Mouse (Mus musculus) frontal cortex, adult (tissue): ENCODE measurements around the gene Tmem87a.

Source experiments
- ATAC-seq: cut with Nextera tagmentation; 2 replicates; pipeline ENCODE4 v1.9.2; 2017; ENCODE audit warnings: mild to moderate bottlenecking, moderate library complexity, mixed read lengths; ENCODE audit not compliant: low TSS enrichment

Gene Tmem87a

DNA sequence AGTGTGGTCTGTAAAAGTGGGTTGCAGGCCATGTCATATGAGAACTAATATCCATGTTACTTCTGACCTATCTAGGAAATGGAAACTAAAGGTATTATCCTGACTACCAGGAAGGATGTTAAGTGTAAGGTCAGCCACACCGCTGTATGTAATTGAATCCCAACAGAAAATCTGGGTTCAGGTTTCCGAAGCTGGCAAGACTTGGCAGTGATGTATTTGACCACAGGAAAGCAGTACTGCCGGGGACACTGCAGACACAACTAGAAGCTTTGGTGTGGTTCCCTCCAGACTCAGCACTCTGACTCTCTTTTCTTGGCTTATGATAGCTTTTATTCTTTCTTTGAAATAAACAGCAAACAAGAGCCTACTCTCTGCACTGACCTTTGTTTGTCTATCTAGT lies 37.4 kb downstream of the Tmem87a start:
- no peak for ATAC-seq

DNA sequence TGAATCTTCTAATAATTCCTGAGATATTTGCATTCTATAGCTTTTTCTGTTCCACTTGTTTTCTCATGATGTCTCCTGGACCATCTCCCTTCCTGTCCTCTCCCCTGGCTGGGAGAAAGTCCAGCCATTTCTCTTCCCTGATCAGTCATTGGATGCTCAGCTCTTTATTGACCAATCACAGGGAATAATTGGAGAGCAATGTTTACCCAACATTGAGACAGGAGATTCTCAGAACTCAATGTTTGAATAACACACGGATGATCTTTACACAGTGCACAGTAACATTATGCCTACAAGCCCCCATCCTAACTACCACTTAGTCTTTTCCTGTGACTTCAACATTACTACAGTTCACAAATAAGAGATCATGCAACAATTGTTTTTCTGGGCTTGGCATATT lies 43.5 kb downstream of the Tmem87a start:
- no peak for ATAC-seq

DNA sequence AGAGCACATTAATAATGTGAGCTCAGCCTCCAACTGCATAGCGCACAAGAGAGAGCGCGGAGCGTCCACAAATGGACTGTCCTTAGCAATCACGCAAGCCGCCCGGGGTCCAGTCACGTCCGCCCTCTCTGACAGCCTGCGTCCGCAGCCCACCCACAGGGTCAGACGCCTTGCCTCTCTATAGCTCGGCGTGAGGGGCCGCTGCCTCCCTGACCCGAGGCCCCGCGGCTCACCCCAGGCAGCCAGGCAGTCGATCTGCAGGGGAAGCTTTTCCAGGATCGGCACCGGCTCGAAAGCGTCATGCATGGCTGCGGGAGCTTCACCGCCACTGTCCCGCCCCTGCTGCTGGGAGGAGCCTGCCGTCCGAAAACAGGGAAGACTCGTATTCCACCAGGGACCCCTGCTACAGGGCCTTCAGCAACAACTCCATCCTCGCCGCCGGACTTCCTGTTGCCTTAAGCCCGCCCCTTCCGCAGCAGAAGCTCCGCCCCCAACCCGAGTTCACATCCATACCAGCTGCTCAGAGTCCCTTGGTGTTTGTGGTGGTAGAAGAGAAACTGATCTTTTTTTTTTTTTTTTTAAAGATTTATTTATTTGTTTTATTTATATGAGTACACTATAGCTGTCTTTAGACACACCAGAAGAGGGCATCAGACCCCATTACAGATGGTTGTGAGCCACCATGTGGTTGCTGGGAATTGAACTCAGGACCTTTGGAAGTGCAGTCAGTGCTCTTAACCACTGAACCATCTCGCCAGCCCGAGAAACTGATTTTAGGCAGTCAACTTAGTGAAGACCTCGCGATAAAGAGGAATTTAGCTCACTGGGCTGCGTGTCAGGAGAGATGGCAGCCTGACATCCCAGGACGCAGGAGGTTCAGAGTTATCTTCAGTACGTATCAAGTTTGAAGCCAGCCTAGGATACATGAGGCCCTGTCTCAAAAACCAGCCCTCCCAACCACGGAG lies 50.9 kb downstream of the Tmem87a start, which contains the start of gene Vps39:
Gene Vps39 (minus strand): TSS at position 456 of the 965 bp plus-strand sequence.
- ATAC-seq = peak; percentile 97

DNA sequence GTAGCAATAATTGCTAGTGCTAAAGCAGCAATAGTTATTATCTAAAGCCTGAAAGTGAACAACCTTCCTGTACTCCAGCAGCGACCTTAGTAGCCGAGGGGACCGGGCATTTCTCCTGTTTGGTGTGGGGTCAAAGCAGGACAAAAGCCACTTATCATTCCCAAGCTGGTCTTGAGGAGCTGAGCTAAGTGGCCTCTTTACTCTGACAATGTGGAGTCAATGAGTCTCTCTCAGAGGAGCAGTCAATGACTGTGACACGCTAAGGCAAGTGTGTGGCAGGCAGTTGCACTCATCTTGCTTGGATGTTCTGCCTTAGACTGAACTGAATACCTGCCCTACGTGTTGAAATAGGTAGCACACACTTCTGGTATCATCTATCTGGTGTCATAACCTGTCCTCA lies 52.6 kb downstream of the Tmem87a start:
- ATAC-seq = no peak

DNA sequence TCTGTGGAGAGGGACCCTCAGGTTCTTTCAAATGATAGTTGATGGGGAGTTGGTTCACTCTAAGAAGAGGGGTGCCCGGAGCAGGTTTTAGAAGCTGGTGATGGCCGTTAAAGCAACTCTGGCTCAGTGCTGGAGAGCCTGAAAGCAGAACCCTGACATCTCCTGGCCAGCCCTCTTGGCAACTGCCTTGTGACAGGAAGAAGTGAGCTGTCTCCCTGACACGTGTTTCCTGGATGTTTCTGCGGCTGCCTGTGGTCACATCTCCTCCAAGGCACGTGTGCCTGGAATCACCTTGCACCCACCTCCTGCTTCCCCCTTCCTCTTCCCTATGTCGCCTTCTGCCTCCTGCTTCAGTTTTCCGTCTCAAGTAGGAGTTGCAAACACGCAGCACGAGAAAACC lies 55.8 kb downstream of the Tmem87a start:
- no peak for ATAC-seq

DNA sequence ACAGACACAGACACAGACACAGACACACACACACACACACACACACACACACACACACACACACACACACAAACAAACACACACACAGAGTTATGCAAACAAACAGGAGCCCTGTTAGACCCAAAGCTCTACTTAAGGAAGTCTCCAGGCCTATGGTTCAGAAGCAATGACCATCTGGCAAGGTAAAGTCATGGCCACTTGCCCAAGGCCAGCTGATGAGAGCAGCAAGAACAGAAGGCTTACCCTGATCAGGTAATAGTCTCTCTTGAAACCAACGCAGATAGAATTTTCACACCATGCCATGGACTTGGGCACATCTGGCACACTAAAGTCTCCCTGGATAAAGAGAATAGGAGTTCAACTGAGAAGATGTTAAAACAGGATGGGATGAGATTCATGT lies 62.2 kb downstream of the Tmem87a start:
- no peak for ATAC-seq

DNA sequence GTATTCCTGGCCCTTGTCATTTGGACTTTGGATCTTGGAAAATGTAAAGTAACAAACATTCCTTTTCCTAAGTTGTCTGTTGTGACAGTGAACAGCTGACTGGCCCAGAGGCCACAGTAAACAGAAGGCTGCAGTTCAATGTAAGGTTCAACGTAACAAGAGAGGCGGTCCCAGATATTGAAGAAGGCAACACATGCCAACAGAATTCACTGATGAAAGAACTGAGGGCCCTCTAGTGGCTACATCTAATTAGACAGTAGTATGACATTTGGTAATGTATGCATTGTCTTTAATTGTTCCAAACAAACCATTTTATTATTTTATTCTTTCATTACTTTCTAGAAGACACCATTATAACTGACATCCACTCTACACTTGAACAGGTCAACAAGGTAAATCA lies 66.0 kb downstream of the Tmem87a start:
- peak; percentile 53; the same call in 1 of the 2 replicates for ATAC-seq

DNA sequence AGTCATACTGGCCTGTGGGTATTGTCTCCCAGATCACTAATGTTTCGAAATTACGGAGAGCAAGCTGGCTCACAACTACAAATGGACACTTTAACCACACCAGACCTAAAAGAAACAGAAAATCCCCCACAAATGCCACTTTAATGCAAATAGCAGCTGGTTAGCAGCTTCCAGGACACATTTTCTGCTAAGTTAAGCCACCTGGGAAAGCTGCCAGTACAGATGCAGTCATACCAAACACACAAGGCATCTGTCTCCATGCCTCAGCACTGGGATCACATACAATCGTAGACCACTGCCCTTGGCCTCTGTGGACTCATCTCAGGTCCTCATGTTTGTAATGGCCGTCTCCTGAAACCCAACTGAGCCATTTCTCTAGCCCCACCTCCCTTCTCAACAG lies 72.3 kb downstream of the Tmem87a start:
- ATAC-seq = peak; percentile 54

DNA sequence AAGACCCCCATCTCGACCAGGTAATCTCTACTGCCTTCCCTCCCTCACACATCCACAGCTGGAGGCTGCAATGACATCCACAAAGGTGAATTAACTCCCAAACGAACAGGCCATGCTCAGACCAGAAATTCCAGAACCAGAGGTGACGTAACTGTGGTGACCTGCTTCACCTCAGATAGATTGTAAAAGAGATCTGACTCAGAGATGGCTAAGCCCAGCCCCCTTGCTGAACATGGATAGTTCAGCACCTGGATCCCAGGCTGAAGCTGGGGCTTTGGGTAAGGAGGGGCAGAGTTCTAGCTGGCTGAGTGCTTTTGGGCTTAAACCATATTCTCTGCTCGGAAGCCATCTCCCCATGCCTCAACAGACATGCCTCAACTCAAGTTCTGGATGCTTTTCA lies 88.8 kb downstream of the Tmem87a start:
- ATAC-seq = no peak

DNA sequence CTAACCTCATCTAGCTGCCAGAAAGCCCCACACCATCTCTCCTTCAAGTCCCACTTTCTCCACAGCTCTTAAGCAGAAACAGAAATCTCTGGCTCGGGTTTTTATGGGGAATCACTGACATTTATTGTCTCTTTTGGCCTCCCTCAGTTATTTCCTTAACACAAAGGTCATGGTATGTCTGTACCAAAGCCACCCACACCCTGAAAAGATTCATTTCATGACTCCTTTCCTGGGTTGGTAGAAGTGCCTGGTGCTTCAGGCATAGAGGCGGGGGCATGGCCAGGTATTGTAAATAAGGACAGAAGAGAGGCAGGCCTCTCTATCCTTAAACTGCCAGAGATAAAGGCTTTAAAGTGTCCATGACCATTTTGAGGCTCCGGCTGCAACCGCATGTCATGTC lies 89.4 kb downstream of the Tmem87a start:
- ATAC-seq = no peak

DNA sequence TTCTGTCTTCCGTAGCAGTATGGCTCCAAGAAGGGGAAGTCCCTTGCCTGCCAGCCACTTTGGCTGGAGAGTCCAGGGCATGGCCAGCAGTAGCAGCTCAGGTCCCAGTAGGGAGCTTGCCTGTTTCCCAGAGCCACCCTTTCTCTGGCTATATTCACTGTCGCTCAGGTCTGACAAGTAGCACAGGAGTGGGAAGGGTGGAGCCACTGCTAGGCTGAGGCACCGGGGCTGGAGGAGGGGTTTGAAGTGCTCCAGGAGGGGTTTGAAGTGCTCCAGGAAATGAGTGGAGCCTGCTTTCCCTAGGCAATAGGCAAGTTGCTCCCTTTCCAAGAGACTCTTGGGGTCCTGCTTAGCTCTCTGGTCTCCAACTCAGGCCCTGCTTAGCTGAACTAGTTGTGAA lies 89.9 kb downstream of the Tmem87a start, which contains the start of gene Pla2g4f:
Gene Pla2g4f (minus strand): TSS at position 190 of the 400 bp plus-strand sequence.
- ATAC-seq = no peak

DNA sequence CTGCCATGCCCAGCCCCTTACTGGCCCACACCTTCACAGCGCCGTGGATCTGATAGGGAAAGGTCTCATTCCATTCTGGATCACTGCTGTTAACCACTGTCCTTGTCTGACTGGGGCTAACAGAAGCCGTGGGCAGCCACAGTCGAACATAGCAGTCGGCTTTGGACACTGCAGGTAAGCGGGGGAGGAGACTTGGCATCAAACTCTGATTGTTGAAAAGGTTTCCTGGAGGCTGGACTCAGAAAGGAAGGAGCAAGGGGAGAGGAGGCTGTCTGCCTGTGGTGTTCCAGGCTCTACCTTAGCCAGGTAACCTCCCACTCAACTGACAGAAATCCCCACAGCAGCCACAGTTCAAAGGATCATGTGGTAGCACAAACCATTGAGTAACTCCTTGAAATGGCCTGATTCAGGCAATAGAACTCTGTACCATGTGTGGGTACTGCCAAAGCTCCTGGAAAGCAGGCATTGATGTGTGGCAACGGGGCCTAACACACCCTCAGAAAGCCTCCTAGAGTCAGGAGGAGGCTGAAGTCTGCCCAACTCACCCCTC lies 91.6 kb downstream of the Tmem87a start:
- no peak for ATAC-seq
